Mouse (Mus musculus) heart, adult 2 months (tissue): ENCODE results near the gene Stx8.

ENCODE experiments used
- CTCF ChIP-seq: fragments of 200-600 bp; IDR thresholded peaks from 2 replicates; pipeline ENCODE4 v1.8.1; 2022; ENCODE audit warnings: antibody characterized with exemption, mild to moderate bottlenecking, moderate library complexity
- EP300 ChIP-seq: fragments of 200-500 bp; IDR thresholded peaks from 2 replicates; pipeline ENCODE4 v1.6.1; 2011; ENCODE audit warnings: low read depth, low read length, control low read depth; ENCODE audit not compliant: insufficient read depth
- POLR2A ChIP-seq: fragments of 200-500 bp; IDR thresholded peaks from 2 replicates; pipeline ENCODE4 v1.6.1; 2011; ENCODE audit warnings: mild to moderate bottlenecking, low read depth, low read length, control low read depth; ENCODE audit not compliant: insufficient read depth

GRCm38 (mm10) chr11:68199103-68199502 lies 233.1 kb downstream of the Stx8 start:
- TF ChIP-seq EP300 (no peak), POLR2A (no peak), CTCF (no peak)
